Mouse (Mus musculus) liver, embryonic 14.5 days (tissue): ENCODE results near the gene Ppp1r15a. TPM values are rescaled to one million over a fixed set of nuclear protein-coding genes. Genes with fewer than 3 reads are reported as not detected.
"Not testable (repeated sequence)": the region's sequence is repeated elsewhere in the genome, so short reads cannot be mapped to it uniquely, and the experiment has no call there.

ENCODE experiments used
- ATAC-seq: fragments of 200-750 bp; cut with Nextera tagmentation; 2 replicates; pipeline ENCODE4 v1.8.0; 2017; ENCODE audit warnings: moderate number of reproducible peaks, mild to moderate bottlenecking, moderate library complexity; ENCODE audit not compliant: insufficient read depth
- DNase-seq, 3 experiments: peaks; one replicate each; pipeline ENCODE4 v3.0.0-alpha.2; 2012 to 2013; ENCODE audit warnings: low read depth in 3 of 3, low spot score in 3 of 3
- H3K27ac ChIP-seq: fragments of 300-500 bp; sonication (generic); 2 replicates; pipeline ENCODE4 v1.5.1; 2014; ENCODE audit warnings: moderate library complexity, mild to moderate bottlenecking, control low read depth, inconsistent platforms
- H3K27me3 ChIP-seq: fragments of 300-500 bp; sonication (generic); 2 replicates; pipeline ENCODE4 v1.6.1; 2014; ENCODE audit warnings: mild to moderate bottlenecking, low read length, moderate library complexity; ENCODE audit not compliant: control insufficient read depth, insufficient read depth
- H3K36me3 ChIP-seq: fragments of 300-500 bp; sonication (generic); replicated peaks from 2 replicates; pipeline ENCODE4 v1.6.1; 2014; ENCODE audit warnings: low read depth; ENCODE audit not compliant: control insufficient read depth, insufficient read depth
- H3K4me1 ChIP-seq, 2 experiments: fragments of 200-500 bp in 1 of 2; fragments of 300-500 bp in 1 of 2; sonication (generic) in 1 of 2; replicated peaks; 2 replicates each; pipeline ENCODE4 v1.6.1; 2012 to 2014; ENCODE audit warnings: antibody characterized with exemption in 1 of 2, inconsistent platforms in 1 of 2, low read length in 1 of 2; ENCODE audit not compliant: control insufficient read depth in 2 of 2, insufficient read depth in 2 of 2
- H3K4me2 ChIP-seq: fragments of 300-500 bp; sonication (generic); 2 replicates; pipeline ENCODE4 v1.6.1; 2014; ENCODE audit warnings: low read depth, mild to moderate bottlenecking, control low read depth, moderate library complexity
- H3K4me3 ChIP-seq, 2 experiments: fragments of 200-500 bp in 1 of 2; fragments of 300-500 bp in 1 of 2; sonication (generic) in 1 of 2; 2 replicates each; pipeline ENCODE4 v1.5.1; 2012 to 2014; ENCODE audit warnings: low read depth in 2 of 2, low read length in 2 of 2, mild to moderate bottlenecking in 2 of 2, control low read depth in 1 of 2, inconsistent platforms in 1 of 2, moderate library complexity in 1 of 2; ENCODE audit not compliant: insufficient read depth in 1 of 2
- H3K9ac ChIP-seq: fragments of 300-500 bp; sonication (generic); replicated peaks from 2 replicates; pipeline ENCODE4 v1.6.1; 2014; ENCODE audit warnings: mild to moderate bottlenecking, control low read depth, moderate library complexity
- H3K9me3 ChIP-seq: fragments of 300-500 bp; sonication (generic); 2 replicates; pipeline ENCODE4 v1.6.1; 2016; ENCODE audit warnings: low read length, mixed read lengths; ENCODE audit not compliant: control insufficient read depth
- CTCF ChIP-seq: IDR thresholded peaks from 2 replicates; pipeline ENCODE4 v1.5.1; 2016; ENCODE audit warnings: antibody characterized with exemption, low read depth, control low read depth
- EP300 ChIP-seq: IDR thresholded peaks from 2 replicates; pipeline ENCODE4 v1.6.1; 2016; ENCODE audit warnings: antibody characterized with exemption, low read depth
- WGBS: fragments of 180-500 bp; shearing (Covaris S2); extraction: QIAGEN DNeasy Blood & Tissue Kit; methylation state at CpG from one replicate; pipeline ENCODE4 v1.1.7; 2014; ENCODE audit not compliant: insufficient replicate concordance; 5-methylcytosine and 5-hydroxymethylcytosine counted together
- polyA plus RNA-seq, 2 experiments: library from polyadenylated mRNA; depleted of rRNA in 1 of 2; stranded (reverse) in 1 of 2; unstranded in 1 of 2; fragments of >200 nt; fragmentation: Nextera tagmentation in 1 of 2; extraction: Ambion mirVana in 1 of 2; gene quantifications; 2 replicates each; pipeline versions ENCODE4 v1.2.1 to v1.2.3; 2012 to 2014

Gene Ppp1r15a
- polyA plus RNA-seq, 2 experiments = 140 to 165 TPM

- H3K9me3 ChIP-seq, H3K36me3 ChIP-seq, DNase-seq, H3K4me2 ChIP-seq, H3K27me3 ChIP-seq, H3K4me3 ChIP-seq, ATAC-seq, H3K9ac ChIP-seq, H3K27ac ChIP-seq: not testable (repeated sequence)
- peaks cover 26 to 28% of the 10 kb centered on the region in 2 experiments for H3K4me1 ChIP-seq
- peak; percentile 60 for TF ChIP-seq CTCF
- WGBS = 52% methylated on average over 5 of the region's 5 CpGs
These were observed 9.2 kb downstream of the Ppp1r15a start for GRCm38 (mm10) chr7:45516846-45517245.

DNA sequence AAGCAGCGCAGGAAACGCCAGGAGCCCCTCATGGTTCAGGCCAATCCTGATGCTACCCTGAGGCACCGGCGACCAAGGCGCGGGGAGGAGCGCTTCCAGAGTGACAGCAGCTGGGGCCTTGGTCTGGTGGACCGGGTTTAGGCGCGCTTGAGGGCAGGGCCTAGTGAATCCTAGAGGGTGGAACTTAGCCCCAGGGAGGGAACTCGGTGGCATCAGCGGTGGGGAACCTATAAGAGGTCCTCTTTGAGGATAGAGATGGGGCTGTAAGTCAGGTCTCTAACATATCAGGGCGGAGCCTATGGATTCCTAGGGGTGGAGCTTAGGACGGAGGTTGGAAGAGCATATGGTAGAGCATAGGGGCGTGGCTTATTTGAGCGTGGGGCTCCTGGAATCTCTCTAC lies 10.6 kb downstream of the Ppp1r15a start:
- peak overlapping the region; percentile 66 for H3K27ac ChIP-seq
- H3K4me3 ChIP-seq = peak overlapping the region; percentile 25 to 27
- 10% methylated on average over 16 of the region's 16 CpGs for WGBS
- no peak for TF ChIP-seq EP300
- TF ChIP-seq CTCF = no peak
- ATAC-seq (peak; percentile 80), DNase-seq (peak; percentile 79 to 84 (median 80))
- no peaks in the 10 kb centered on the region for H3K27me3 ChIP-seq
- H3K9ac ChIP-seq = peak overlapping the region; percentile 40
- no peaks in the 10 kb centered on the region for H3K9me3 ChIP-seq
- peaks cover 23 to 24% of the 10 kb centered on the region in 2 experiments for H3K4me1 ChIP-seq
- H3K4me2 ChIP-seq = peak overlapping the region; percentile 67
- no peaks in the 10 kb centered on the region for H3K36me3 ChIP-seq

DNA sequence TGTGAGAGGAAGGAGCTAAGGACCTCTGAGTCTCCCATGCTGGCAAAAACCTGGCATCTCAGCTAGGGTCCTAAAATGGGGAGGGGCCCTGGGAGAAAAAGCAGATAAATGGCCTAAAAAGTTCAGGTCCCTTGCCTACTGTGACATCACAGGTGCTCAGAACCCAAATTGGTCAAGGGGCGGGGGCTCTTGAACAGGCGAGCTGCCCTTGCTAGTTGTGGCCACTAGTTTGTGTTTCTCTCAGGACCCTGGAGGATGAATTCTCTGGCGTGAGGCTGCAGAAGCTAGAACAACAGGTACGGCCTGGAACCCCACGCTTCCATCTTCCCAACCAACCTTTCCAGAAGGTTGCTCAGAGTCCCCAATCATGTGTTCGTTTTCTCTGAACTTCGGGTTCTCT lies 11.7 kb downstream of the Ppp1r15a start:
- H3K4me3 ChIP-seq = no peak overlapping the region
- TF ChIP-seq CTCF (no peak), EP300 (no peak)
- H3K4me1 ChIP-seq = peaks cover 18 to 19% of the 10 kb centered on the region in 2 experiments
- 78% methylated on average over 7 of the region's 7 CpGs for WGBS
- H3K36me3 ChIP-seq = no peaks in the 10 kb centered on the region
- no peaks in the 10 kb centered on the region for H3K9me3 ChIP-seq
- H3K27ac ChIP-seq = peak overlapping the region; percentile 66; the same call in 1 of the 2 replicates
- DNase-seq = no peak
- H3K9ac ChIP-seq = no peak overlapping the region
- no peaks in the 10 kb centered on the region for H3K27me3 ChIP-seq
- no peak for ATAC-seq
- no peak overlapping the region; the same call in 1 of the 2 replicates for H3K4me2 ChIP-seq

DNA sequence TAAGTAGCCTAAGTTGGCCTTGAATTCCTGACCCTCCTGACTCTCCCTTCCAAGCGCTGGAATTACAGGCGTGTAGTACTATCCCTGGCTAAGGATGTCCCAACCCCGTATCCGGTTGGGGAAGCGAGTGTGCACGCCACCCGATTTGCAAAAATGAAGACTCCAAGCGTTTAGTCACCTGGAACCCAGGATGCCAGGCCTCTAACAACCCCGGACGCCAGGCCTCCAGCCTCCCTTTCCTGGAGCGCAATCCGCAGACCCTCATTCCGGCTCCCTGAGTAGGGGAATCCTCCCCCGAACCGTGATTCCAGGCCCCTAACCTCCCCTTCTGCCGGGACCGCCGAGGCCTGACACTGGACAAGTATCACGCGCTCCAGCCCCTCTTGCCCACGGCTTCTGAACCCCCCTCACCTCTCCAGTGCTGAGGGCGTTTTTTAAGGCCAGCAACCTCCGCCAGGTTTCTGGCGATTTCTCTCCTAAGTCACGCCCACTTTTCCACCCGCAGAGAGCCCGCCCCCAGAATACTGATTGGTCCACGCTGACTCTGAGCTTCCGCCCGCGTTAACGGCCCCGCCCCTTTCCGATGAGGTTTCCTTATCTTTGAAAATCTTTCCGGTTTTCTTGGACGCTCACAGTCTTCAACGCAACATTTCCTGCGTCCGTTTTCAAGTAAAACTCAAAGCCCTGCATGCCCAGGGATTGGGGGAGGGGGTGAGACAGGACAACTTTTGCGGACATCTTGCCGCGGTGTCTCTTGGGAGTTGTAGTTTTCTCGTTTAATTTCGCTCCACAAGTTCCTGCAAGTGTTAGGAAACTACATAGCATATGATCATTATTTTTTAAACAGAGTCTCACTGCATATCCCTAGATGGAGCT lies 15.9 kb downstream of the Ppp1r15a start, which contains the start of gene Nucb1:
Nucb1 (minus strand) TSS at position 495 of the 876 bp plus-strand sequence.
- H3K9ac ChIP-seq = peak within 1 kb of the TSS; percentile 92
- peaks cover 22% of the 10 kb centered on the region for H3K36me3 ChIP-seq
- peaks cover 19 to 25% of the 10 kb centered on the region in 2 experiments for H3K4me1 ChIP-seq
- peak within 1 kb of the TSS; percentile 96 for H3K27ac ChIP-seq
- H3K9me3 ChIP-seq = no peaks in the 10 kb centered on the region
- ATAC-seq (peak; percentile 75), DNase-seq (peak; percentile 89 to 92 (median 91))
- peak within 1 kb of the TSS; percentile 83 to 89 for H3K4me3 ChIP-seq
- under 1% methylated on average over 44 of the region's 44 CpGs for WGBS
- TF ChIP-seq CTCF (no peak), EP300 (0 out of 2 replicates have a peak, but pooled peaks have one; percentile 22)
- no peaks in the 10 kb centered on the region for H3K27me3 ChIP-seq
- H3K4me2 ChIP-seq = peak within 1 kb of the TSS; percentile 93

DNA sequence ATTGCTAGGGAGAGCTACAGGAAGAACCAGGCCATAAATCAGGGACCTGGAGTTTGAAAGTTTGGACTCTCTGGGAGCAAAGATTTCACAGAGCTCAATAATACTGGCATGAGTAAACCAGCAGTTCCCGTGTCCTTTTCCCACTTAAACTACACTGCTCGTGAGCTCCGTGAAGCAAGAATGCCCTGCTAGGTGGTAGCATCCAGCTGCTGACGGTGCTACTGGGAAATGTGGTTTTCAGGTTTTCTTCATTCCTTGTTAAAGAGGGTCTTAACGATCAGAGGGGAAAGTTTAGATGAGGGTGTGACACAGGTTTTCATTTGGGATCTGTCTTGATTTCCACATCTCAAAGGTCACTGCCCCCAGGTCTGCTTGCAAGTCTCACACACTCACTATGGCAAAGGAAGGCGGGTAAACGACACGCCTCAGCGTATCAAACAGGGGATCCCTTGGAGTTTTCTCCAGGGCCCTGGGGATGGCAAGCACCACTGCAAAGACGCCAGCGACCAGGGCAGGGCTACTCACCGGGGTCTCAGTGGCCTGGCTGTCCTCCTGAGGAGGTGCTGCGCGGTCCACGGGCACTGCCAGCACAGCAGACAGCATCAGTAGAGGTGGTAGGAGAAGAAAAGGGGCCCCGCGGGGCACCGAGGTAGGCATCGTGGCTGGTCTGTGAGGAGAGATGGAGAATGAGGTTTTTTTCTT lies 16.7 kb downstream of the Ppp1r15a start:
- TF ChIP-seq EP300 (no peak), CTCF (no peak)
- Histone ChIP-seq H3K9ac (peak overlapping the region; percentile 92), H3K36me3 (peaks cover 22% of the 10 kb centered on the region), H3K27me3 (no peaks in the 10 kb centered on the region), H3K4me2 (peak overlapping the region; percentile 93), H3K9me3 (no peaks in the 10 kb centered on the region), H3K27ac (peak overlapping the region; percentile 96), H3K4me3 (peak overlapping the region; percentile 83 to 89), H3K4me1 (peaks cover 15 to 20% of the 10 kb centered on the region in 2 experiments)
- 13% methylated on average over 19 of the region's 19 CpGs for WGBS
- peak in 1 of 3 experiments; percentile 41 for DNase-seq
- ATAC-seq = peak; percentile 38
